Mouse (Mus musculus) E14TG2a.4 (cell line): ENCODE results near the gene Bmper.

Experiments
- CTCF ChIP-seq: conservative IDR thresholded peaks from 2 replicates; pipeline ENCODE4 v1.5.1; 2014; ENCODE audit warnings: low read length
- NANOG ChIP-seq: IDR thresholded peaks from 2 replicates; pipeline ENCODE4 v1.6.1; 2014; ENCODE audit warnings: borderline replicate concordance, low read length, mixed read lengths
- POU5F1 ChIP-seq: IDR thresholded peaks from 2 replicates; pipeline ENCODE4 v1.6.1; 2014; ENCODE audit warnings: low read length, borderline replicate concordance

- TF ChIP-seq CTCF (no peak), POU5F1 (no peak), NANOG (no peak)
Measured at GRCm38 (mm10) chr9:23333041-23333622, 110.3 kb downstream of the Bmper start.
